Mouse (Mus musculus) midbrain, embryonic 12.5 days (tissue): Measurements from ENCODE around the gene Unc50. TPM values are rescaled to one million over a fixed set of nuclear protein-coding genes. Genes with fewer than 3 reads are reported as not detected.

Source experiments
- ATAC-seq: fragments of 200-750 bp; cut with Nextera tagmentation; 2 replicates; pipeline ENCODE4 v1.8.0; 2017; ENCODE audit warnings: low read depth, moderate TSS enrichment, moderate library complexity; ENCODE audit not compliant: low FRiP score
- H3K27ac ChIP-seq: fragments of 300-500 bp; sonication (generic); replicated peaks from 2 replicates; pipeline ENCODE4 v1.5.1; 2016; ENCODE audit warnings: mild to moderate bottlenecking
- H3K27me3 ChIP-seq: fragments of 300-500 bp; sonication (generic); 2 replicates; pipeline ENCODE4 v1.6.1; 2016; ENCODE audit warnings: mild to moderate bottlenecking
- H3K36me3 ChIP-seq: fragments of 300-500 bp; sonication (generic); 2 replicates; pipeline ENCODE4 v1.6.1; 2016
- H3K4me1 ChIP-seq: fragments of 300-500 bp; sonication (generic); 2 replicates; pipeline ENCODE4 v1.6.1; 2016
- H3K4me2 ChIP-seq: fragments of 300-500 bp; sonication (generic); replicated peaks from 2 replicates; pipeline ENCODE4 v1.6.1; 2016; ENCODE audit warnings: mild to moderate bottlenecking, moderate library complexity
- H3K4me3 ChIP-seq: fragments of 300-500 bp; sonication (generic); 2 replicates; pipeline ENCODE4 v1.5.1; 2016; ENCODE audit warnings: mild to moderate bottlenecking
- H3K9ac ChIP-seq: fragments of 300-500 bp; sonication (generic); replicated peaks from 2 replicates; pipeline ENCODE4 v1.6.1; 2016; ENCODE audit warnings: mild to moderate bottlenecking, moderate library complexity
- H3K9me3 ChIP-seq: fragments of 300-500 bp; sonication (generic); 2 replicates; pipeline ENCODE4 v1.6.1; 2016; ENCODE audit warnings: mild to moderate bottlenecking
- WGBS: fragments of 180-500 bp; shearing (Covaris S2); methylation state at CpG from one replicate; pipeline ENCODE4 v1.1.7; 2016; 5-methylcytosine and 5-hydroxymethylcytosine counted together
- polyA plus RNA-seq: library from polyadenylated mRNA; unstranded; fragments of >200 nt; fragmentation: Nextera tagmentation; extraction: Ambion mirVana; gene quantifications from 2 replicates; pipeline ENCODE4 v1.2.1, GENCODE M21; 2016

Unc50 gene
- polyA plus RNA-seq, 1 experiment from 2014 or later = 113 TPM

GRCm38 (mm10) chr1:37478416-37478815 is 48.5 kb downstream of the Unc50 start:
- no peaks in the 10 kb centered on the region for H3K4me1 ChIP-seq
- ATAC-seq = no peak
- H3K4me3 ChIP-seq = no peak overlapping the region
- no peaks in the 10 kb centered on the region for H3K36me3 ChIP-seq
- H3K27ac ChIP-seq = no peak overlapping the region
- H3K9ac ChIP-seq = no peak overlapping the region
- WGBS = 82% methylated on average over 7 of the region's 7 CpGs
- no peak overlapping the region for H3K4me2 ChIP-seq
- no peaks in the 10 kb centered on the region for H3K9me3 ChIP-seq
- H3K27me3 ChIP-seq = no peaks in the 10 kb centered on the region

- ATAC-seq = no peak
- Histone ChIP-seq H3K27me3 (no peaks in the 10 kb centered on the region), H3K4me2 (no peak overlapping the region), H3K36me3 (no peaks in the 10 kb centered on the region), H3K9ac (no peak overlapping the region), H3K4me1 (no peaks in the 10 kb centered on the region), H3K27ac (no peak overlapping the region), H3K9me3 (no peaks in the 10 kb centered on the region), H3K4me3 (no peak overlapping the region)
- 74% methylated on average over 9 of the region's 9 CpGs for WGBS
These were observed 49.1 kb downstream of the Unc50 start for GRCm38 (mm10) chr1:37479074-37479473.

GRCm38 (mm10) chr1:37479759-37480158 is 49.8 kb downstream of the Unc50 start:
- no peak overlapping the region for H3K9ac ChIP-seq
- H3K4me3 ChIP-seq = no peak overlapping the region
- H3K36me3 ChIP-seq = no peaks in the 10 kb centered on the region
- no peak for ATAC-seq
- H3K9me3 ChIP-seq = no peaks in the 10 kb centered on the region
- no peak overlapping the region for H3K4me2 ChIP-seq
- H3K27ac ChIP-seq = no peak overlapping the region
- 89% methylated on average over 8 of the region's 8 CpGs for WGBS
- no peaks in the 10 kb centered on the region for H3K4me1 ChIP-seq
- H3K27me3 ChIP-seq = no peaks in the 10 kb centered on the region

- Histone ChIP-seq H3K9me3 (no peaks in the 10 kb centered on the region), H3K36me3 (no peaks in the 10 kb centered on the region), H3K27ac (no peak overlapping the region), H3K4me1 (no peaks in the 10 kb centered on the region), H3K27me3 (no peaks in the 10 kb centered on the region), H3K9ac (no peak overlapping the region), H3K4me2 (no peak overlapping the region), H3K4me3 (no peak overlapping the region)
- no peak for ATAC-seq
- WGBS = 85% methylated on average over 6 of the region's 6 CpGs
These were observed 50.8 kb downstream of the Unc50 start for GRCm38 (mm10) chr1:37480731-37481130.

- H3K4me1 ChIP-seq = no peaks in the 10 kb centered on the region
- H3K9ac ChIP-seq = no peak overlapping the region
- no peak overlapping the region for H3K4me2 ChIP-seq
- no peak overlapping the region for H3K4me3 ChIP-seq
- no peaks in the 10 kb centered on the region for H3K36me3 ChIP-seq
- H3K27ac ChIP-seq = no peak overlapping the region
- no peak for ATAC-seq
- no peaks in the 10 kb centered on the region for H3K9me3 ChIP-seq
- 95% methylated on average over 2 of the region's 2 CpGs for WGBS
- no peaks in the 10 kb centered on the region for H3K27me3 ChIP-seq
These were observed 51.4 kb downstream of the Unc50 start for GRCm38 (mm10) chr1:37481331-37481730.

GRCm38 (mm10) chr1:37484612-37485011 is 54.7 kb downstream of the Unc50 start:
- Histone ChIP-seq H3K27ac (no peak overlapping the region), H3K36me3 (0 out of 2 replicates have a peak, but pooled peaks cover 3% of the 10 kb centered on the region), H3K4me1 (no peaks in the 10 kb centered on the region), H3K4me2 (no peak overlapping the region), H3K4me3 (no peak overlapping the region), H3K9ac (no peak overlapping the region), H3K9me3 (no peaks in the 10 kb centered on the region), H3K27me3 (no peaks in the 10 kb centered on the region)
- ATAC-seq = no peak
- 91% methylated on average over 4 of the region's 4 CpGs for WGBS

GRCm38 (mm10) chr1:37486439-37486838 is 56.5 kb downstream of the Unc50 start:
- Histone ChIP-seq H3K9ac (no peak overlapping the region), H3K9me3 (no peaks in the 10 kb centered on the region), H3K36me3 (0 out of 2 replicates have a peak, but pooled peaks cover 3% of the 10 kb centered on the region), H3K27ac (no peak overlapping the region), H3K4me3 (no peak overlapping the region), H3K27me3 (no peaks in the 10 kb centered on the region), H3K4me1 (no peaks in the 10 kb centered on the region), H3K4me2 (no peak overlapping the region)
- no peak for ATAC-seq
- WGBS = 97% methylated on average over 1 of the region's 1 CpGs

- Histone ChIP-seq H3K4me1 (no peaks in the 10 kb centered on the region), H3K27ac (no peak overlapping the region), H3K36me3 (0 out of 2 replicates have a peak, but pooled peaks cover 3% of the 10 kb centered on the region), H3K4me2 (no peak overlapping the region), H3K9me3 (no peaks in the 10 kb centered on the region), H3K4me3 (no peak overlapping the region), H3K9ac (no peak overlapping the region), H3K27me3 (no peaks in the 10 kb centered on the region)
- ATAC-seq = no peak
- WGBS = 81% methylated on average over 3 of the region's 3 CpGs
These were observed 57.1 kb downstream of the Unc50 start for GRCm38 (mm10) chr1:37486994-37487393.

GRCm38 (mm10) chr1:37488531-37488930 is 58.6 kb downstream of the Unc50 start:
- Histone ChIP-seq H3K4me3 (no peak overlapping the region), H3K27me3 (no peaks in the 10 kb centered on the region; the same call in 1 of the 2 replicates), H3K4me2 (no peak overlapping the region), H3K27ac (no peak overlapping the region), H3K9ac (no peak overlapping the region), H3K4me1 (no peaks in the 10 kb centered on the region), H3K36me3 (0 out of 2 replicates have a peak, but pooled peaks cover 3% of the 10 kb centered on the region), H3K9me3 (no peaks in the 10 kb centered on the region)
- no peak for ATAC-seq
- 81% methylated on average over 12 of the region's 12 CpGs for WGBS

Other genes with a start within 250 kb of the Unc50 start
- gene Cnga3, start 215.7 kb upstream of the Unc50 start, polyA plus RNA-seq = 0.15 TPM in 1 of 2 replicates, not detected in the other
- 27.4 and 30.6 TPM in 2 replicates for gene Inpp4a, start 130.3 kb upstream of the Unc50 start, polyA plus RNA-seq
- gene Coa5, start within 50 bp of the Unc50 start, polyA plus RNA-seq = 47.5 and 51.2 TPM in 2 replicates
- 3.3 and 3.7 TPM in 2 replicates for gene Mgat4a, start 110.9 kb downstream of the Unc50 start, polyA plus RNA-seq